Mouse (Mus musculus) erythroblast, embryonic 14.5 days (primary cell): ENCODE measurements around the gene Atg9a.

ENCODE experiments used
- GATA1 ChIP-seq: IDR thresholded peaks from 2 replicates; pipeline ENCODE4 v1.6.1; 2012; ENCODE audit warnings: low read length, inconsistent platforms, mixed read lengths
- TAL1 ChIP-seq: IDR thresholded peaks from 3 replicates; pipeline ENCODE4 v1.6.1; 2012; ENCODE audit warnings: low read length, inconsistent platforms, mixed read lengths

DNA sequence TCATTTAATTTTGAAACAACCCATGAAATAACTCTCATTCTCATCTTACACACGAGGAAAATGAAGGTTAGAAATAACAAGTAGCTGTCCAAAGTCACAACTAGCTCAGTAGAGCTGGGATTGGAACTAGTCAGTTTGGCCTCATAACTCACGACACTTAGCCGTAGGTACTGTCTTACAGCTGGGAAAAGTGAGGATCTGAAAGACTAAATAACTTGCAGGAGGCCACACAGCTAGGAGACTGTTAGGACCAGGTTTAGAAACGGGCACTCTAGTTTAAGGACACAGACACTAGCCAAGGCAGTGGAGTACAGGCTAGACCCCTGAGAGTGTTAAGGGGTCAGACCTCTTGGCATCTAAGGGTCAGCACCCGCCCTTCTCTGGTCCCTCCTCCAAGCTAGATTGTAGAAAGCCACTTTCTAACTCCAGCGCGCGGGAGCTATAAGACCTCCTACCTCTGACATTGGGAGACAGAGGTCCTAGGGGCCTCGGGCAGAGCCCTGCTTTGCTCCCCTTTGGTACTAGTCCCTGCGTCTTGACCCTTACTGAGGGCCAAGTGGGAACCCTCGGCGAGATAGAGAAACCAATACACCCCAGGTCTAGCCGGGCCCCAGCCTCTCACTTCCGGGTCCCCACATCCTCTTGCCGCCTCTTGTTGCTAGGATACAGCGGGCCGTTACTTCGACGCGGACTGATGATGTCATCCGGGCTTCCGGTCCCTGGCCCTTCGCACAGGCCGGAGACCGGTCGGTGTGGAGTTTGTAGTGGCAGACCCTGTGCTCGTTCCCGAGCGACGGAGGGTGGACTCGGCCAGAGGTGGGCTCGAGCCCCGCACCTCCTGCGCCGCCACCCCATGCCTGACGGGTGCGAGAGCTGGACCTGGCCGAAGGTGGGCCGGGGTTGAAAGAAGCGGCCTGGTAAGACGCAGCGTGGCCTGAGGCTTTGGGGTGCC is 18.4 kb upstream of the Atg9a start, which contains the start of the genes Glb1l and Stk16:
- TF ChIP-seq TAL1 (no peak), GATA1 (no peak)
